Mouse (Mus musculus): ENCODE results near the gene Lamb3. TPM values are rescaled to one million over a fixed set of nuclear protein-coding genes. Genes with fewer than 3 reads are reported as not detected.
"Not testable (repeated sequence)": the region's sequence is repeated elsewhere in the genome, so short reads cannot be mapped to it uniquely, and the experiment has no call there.

Gene Lamb3
- polyA plus RNA-seq, 2 experiments from 2014 or later, result 17.1 to 18.9 TPM

GRCm38 (mm10) chr1:193281344-193281743, 73.8 kb downstream of the Lamb3 start:
- ATAC-seq, result no peak

GRCm38 (mm10) chr1:193284228-193284779, 76.8 kb downstream of the Lamb3 start:
- no peak for ATAC-seq

GRCm38 (mm10) chr1:193285766-193286325, 78.3 kb downstream of the Lamb3 start:
- not testable (repeated sequence) for ATAC-seq

- no peak for ATAC-seq
Measured at GRCm38 (mm10) chr1:193287578-193287977, 80.1 kb downstream of the Lamb3 start.

- no peak for ATAC-seq
Measured at GRCm38 (mm10) chr1:193289076-193289475, 81.6 kb downstream of the Lamb3 start.

GRCm38 (mm10) chr1:193289914-193290313, 82.4 kb downstream of the Lamb3 start:
- no peak for ATAC-seq

GRCm38 (mm10) chr1:193290686-193291085, 83.2 kb downstream of the Lamb3 start:
- no peak for ATAC-seq

GRCm38 (mm10) chr1:193293039-193293438, 85.5 kb downstream of the Lamb3 start:
- no peak for ATAC-seq

- ATAC-seq, result no peak
Measured at GRCm38 (mm10) chr1:193293926-193294325, 86.4 kb downstream of the Lamb3 start.

- no peak for ATAC-seq
Measured at GRCm38 (mm10) chr1:193295920-193296319, 88.4 kb downstream of the Lamb3 start.

GRCm38 (mm10) chr1:193298141-193298765, 90.8 kb downstream of the Lamb3 start:
- ATAC-seq, result no peak

- ATAC-seq, result no peak
Measured at GRCm38 (mm10) chr1:193299995-193300394, 92.5 kb downstream of the Lamb3 start.

- ATAC-seq, result no peak
Measured at GRCm38 (mm10) chr1:193301216-193302092, 94.0 kb downstream of the Lamb3 start.

GRCm38 (mm10) chr1:193302093-193302405, 94.5 kb downstream of the Lamb3 start:
- ATAC-seq, result no peak

GRCm38 (mm10) chr1:193303096-193303495, 95.6 kb downstream of the Lamb3 start:
- no peak for ATAC-seq

GRCm38 (mm10) chr1:193305386-193305785, 97.9 kb downstream of the Lamb3 start:
- ATAC-seq, result no peak

GRCm38 (mm10) chr1:193306832-193307231, 99.3 kb downstream of the Lamb3 start:
- ATAC-seq, result no peak

GRCm38 (mm10) chr1:193309785-193310518, 102.5 kb downstream of the Lamb3 start:
- ATAC-seq, result no peak

- ATAC-seq, result no peak
Measured at GRCm38 (mm10) chr1:193310519-193311085, 103.1 kb downstream of the Lamb3 start.

- ATAC-seq, result no peak
Measured at GRCm38 (mm10) chr1:193311596-193311995, 104.1 kb downstream of the Lamb3 start.

- ATAC-seq, result no peak
Measured at GRCm38 (mm10) chr1:193315705-193316357, 108.3 kb downstream of the Lamb3 start.

GRCm38 (mm10) chr1:193316358-193316750, 108.9 kb downstream of the Lamb3 start:
- no peak for ATAC-seq

Measured in activated CD4-positive, CD25-positive, alpha-beta regulatory T cell, adult 4 months (primary cell).